Mouse (Mus musculus) lung, adult 2 months (tissue): ENCODE data around the gene Cadps.

ENCODE experiments used
- CTCF ChIP-seq: fragments of 200-500 bp; IDR thresholded peaks from 2 replicates; pipeline ENCODE4 v1.5.1; 2011; ENCODE audit warnings: mild to moderate bottlenecking, low read length, control low read depth; ENCODE audit not compliant: insufficient read depth
- POLR2A ChIP-seq: fragments of 200-500 bp; IDR thresholded peaks from 2 replicates; pipeline ENCODE4 v1.6.1; 2011; ENCODE audit warnings: low read depth, mild to moderate bottlenecking, control low read depth, low read length, borderline replicate concordance; ENCODE audit errors: extremely low read depth

DNA sequence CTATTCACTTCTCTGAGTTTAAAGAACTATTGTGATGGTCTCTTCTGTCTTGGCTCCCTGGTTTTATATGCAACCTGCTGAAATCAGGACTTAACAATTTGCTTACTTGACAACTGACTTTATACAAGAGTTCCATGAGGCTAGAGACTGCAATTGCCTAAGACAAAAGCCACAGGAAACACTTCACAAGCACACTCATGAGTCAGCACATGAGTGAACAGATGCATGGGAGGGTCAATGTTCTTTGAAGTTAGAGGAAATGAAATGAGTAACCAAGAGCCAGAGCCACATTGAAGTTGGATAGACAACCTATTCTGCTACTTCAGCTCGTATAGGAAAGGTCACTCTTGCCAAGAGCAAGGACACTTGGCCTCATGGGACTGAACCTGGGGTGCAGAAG, 71.1 kb downstream of the Cadps start:
- TF ChIP-seq CTCF: no peak
- TF ChIP-seq POLR2A: no peak
